Mouse (Mus musculus) hindbrain, postnatal 0 days (tissue): ENCODE measurements around the gene Bpifb2. TPM values are rescaled to one million over a fixed set of nuclear protein-coding genes. Genes with fewer than 3 reads are reported as not detected.

Experiments used
- ATAC-seq: fragments of 200-750 bp; cut with Nextera tagmentation; 2 replicates; pipeline ENCODE4 v1.8.0; 2017; ENCODE audit warnings: mild to moderate bottlenecking, moderate TSS enrichment, moderate library complexity
- DNase-seq: peaks from one replicate; pipeline ENCODE4 v3.0.0-alpha.2; 2015; ENCODE audit warnings: low spot score
- H3K27ac ChIP-seq: fragments of 300-500 bp; sonication (generic); 2 replicates; pipeline ENCODE4 v1.5.1; 2014; ENCODE audit warnings: mild to moderate bottlenecking
- H3K27me3 ChIP-seq: fragments of 300-500 bp; sonication (generic); 2 replicates; pipeline ENCODE4 v1.6.1; 2014; ENCODE audit warnings: low read length, mixed read lengths; ENCODE audit not compliant: insufficient read depth
- H3K36me3 ChIP-seq: fragments of 300-500 bp; sonication (generic); 2 replicates; pipeline ENCODE4 v1.6.1; 2014; ENCODE audit warnings: low read length, mixed read lengths; ENCODE audit not compliant: insufficient read depth
- H3K4me1 ChIP-seq: fragments of 300-500 bp; sonication (generic); 2 replicates; pipeline ENCODE4 v1.6.1; 2014; ENCODE audit warnings: antibody characterized with exemption, low read length, mixed read lengths; ENCODE audit not compliant: insufficient read depth
- H3K4me2 ChIP-seq: fragments of 300-500 bp; sonication (generic); 2 replicates; pipeline ENCODE4 v1.6.1; 2014; ENCODE audit warnings: low read depth, mild to moderate bottlenecking, low read length, moderate library complexity, mixed read lengths
- H3K4me3 ChIP-seq: fragments of 300-500 bp; sonication (generic); 2 replicates; pipeline ENCODE4 v1.5.1; 2014; ENCODE audit warnings: low read length
- H3K9ac ChIP-seq: fragments of 300-500 bp; sonication (generic); replicated peaks from 2 replicates; pipeline ENCODE4 v1.6.1; 2014; ENCODE audit warnings: mild to moderate bottlenecking, low read length, moderate library complexity, mixed read lengths
- H3K9me3 ChIP-seq: fragments of 300-500 bp; sonication (generic); 2 replicates; pipeline ENCODE4 v1.6.1; 2016; ENCODE audit warnings: low read length, mixed read lengths
- CTCF ChIP-seq: IDR thresholded peaks from 2 replicates; pipeline ENCODE4 v1.5.1; 2016; ENCODE audit warnings: antibody characterized with exemption, control low read depth, low read depth
- WGBS: fragments of 180-500 bp; shearing (Covaris S2); extraction: QIAGEN DNeasy Blood & Tissue Kit; methylation state at CpG from one replicate; pipeline ENCODE4 v1.1.7; 2014; 5-methylcytosine and 5-hydroxymethylcytosine counted together
- polyA plus RNA-seq: library from polyadenylated mRNA; unstranded; fragments of >200 nt; fragmentation: Nextera tagmentation; extraction: Ambion mirVana; gene quantifications from 2 replicates; pipeline ENCODE4 v1.2.1, GENCODE M21; 2015
- total RNA-seq: library from RNA; depleted of rRNA; stranded (reverse); fragments of >200 nt; gene quantifications from 2 replicates; pipeline ENCODE4 v1.2.3, GENCODE M21; 2014

Gene Bpifb2
- total and polyA plus RNA-seq, 2 experiments from 2014 or later: 0.26 to 0.29 TPM

DNA sequence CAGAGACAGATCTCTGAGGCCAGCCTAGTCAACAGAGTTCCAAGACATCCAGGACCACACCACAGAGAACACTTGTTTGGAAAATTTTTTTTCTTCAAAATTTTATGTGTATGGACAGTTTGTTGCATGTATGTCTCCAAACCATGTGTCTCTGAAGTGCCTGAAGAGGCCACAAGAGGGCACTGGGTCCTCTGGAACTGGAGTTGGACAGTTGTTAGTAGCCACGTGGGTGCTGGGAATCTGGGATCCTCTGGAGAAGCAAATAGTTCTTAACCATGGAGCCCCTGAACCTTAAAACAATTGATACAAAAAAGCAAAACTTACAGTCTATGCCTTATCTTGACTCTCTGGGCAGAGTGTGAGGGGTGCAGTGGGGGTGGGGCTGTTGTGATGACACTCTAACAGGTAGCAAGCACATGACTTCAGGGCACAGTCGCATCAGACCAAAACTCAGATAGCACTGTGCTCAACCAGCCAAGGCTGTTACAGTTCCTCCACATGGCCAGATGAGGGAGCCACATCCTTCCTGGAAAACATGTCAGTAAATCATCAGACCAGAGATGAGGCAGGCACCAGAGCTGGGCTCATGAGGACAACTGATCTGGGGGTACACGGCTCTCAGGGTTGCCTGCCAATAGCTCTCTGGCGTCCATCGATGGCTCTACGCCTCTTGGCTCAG, 24.4 kb upstream of the Bpifb2 start:
- H3K27ac ChIP-seq: no peak overlapping the region
- ATAC-seq (peak; percentile 18; the same call in 1 of the 2 replicates), DNase-seq (peak; percentile 42)
- H3K27me3 ChIP-seq: no peaks in the 10 kb centered on the region
- H3K36me3 ChIP-seq: no peaks in the 10 kb centered on the region
- H3K9ac ChIP-seq: no peak overlapping the region
- no peaks in the 10 kb centered on the region for H3K4me1 ChIP-seq
- no peaks in the 10 kb centered on the region for H3K9me3 ChIP-seq
- no peak overlapping the region for H3K4me2 ChIP-seq
- TF ChIP-seq CTCF: peak; percentile 58
- 82% methylated on average over 6 of the region's 6 CpGs for WGBS
- no peak overlapping the region for H3K4me3 ChIP-seq

DNA sequence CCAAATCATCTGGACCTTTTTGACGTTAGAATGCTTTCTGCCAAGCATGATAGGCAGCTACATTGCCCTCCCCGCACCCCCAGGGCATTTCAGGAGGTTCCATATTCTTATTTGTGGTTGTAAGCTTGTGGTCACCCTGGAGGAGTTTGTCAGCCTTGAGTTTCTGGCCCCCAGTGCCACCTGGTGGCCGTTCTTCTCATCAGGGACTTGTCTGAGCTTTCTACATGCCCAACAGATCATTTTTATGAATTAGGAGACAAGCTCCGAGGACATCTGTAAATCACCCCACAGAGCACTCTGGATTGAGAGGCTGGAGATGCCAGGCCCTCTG, 23.9 kb upstream of the Bpifb2 start:
- ATAC-seq (peak; percentile 29; the same call in 1 of the 2 replicates), DNase-seq (peak; percentile 57)
- H3K9me3 ChIP-seq: no peaks in the 10 kb centered on the region
- no peaks in the 10 kb centered on the region for H3K27me3 ChIP-seq
- no peak overlapping the region for H3K4me3 ChIP-seq
- TF ChIP-seq CTCF: peak; percentile 51; the same call in 1 of the 2 replicates
- no peaks in the 10 kb centered on the region for H3K4me1 ChIP-seq
- no peak overlapping the region for H3K27ac ChIP-seq
- WGBS: 48% methylated on average over 4 of the region's 4 CpGs
- H3K36me3 ChIP-seq: no peaks in the 10 kb centered on the region
- H3K9ac ChIP-seq: no peak overlapping the region
- no peak overlapping the region for H3K4me2 ChIP-seq

DNA sequence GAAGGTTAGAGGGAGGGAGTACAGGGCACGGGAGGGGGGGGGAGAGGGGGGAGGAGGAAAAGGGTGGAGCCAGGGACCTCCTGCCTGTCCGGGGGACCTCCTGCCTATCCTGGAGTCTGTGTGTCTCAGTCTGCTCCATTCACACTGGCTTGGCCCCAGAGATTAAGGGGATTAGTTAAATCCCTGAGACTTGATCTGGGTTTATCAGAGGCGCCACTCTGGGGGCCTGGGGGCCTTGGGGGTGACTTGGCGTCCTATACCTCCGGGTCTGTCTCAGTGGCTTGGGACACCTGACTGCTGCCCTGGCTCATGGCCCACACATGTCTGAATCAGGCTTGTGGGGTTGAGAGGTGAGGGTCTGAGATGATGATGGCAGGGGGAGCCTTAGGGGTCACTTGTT, 21.3 kb upstream of the Bpifb2 start:
- no peaks in the 10 kb centered on the region for H3K4me1 ChIP-seq
- H3K9ac ChIP-seq: no peak overlapping the region
- TF ChIP-seq CTCF: no peak
- no peak overlapping the region for H3K27ac ChIP-seq
- no peak for ATAC-seq
- H3K27me3 ChIP-seq: no peaks in the 10 kb centered on the region
- DNase-seq: no peak
- no peaks in the 10 kb centered on the region for H3K9me3 ChIP-seq
- no peak overlapping the region for H3K4me2 ChIP-seq
- H3K4me3 ChIP-seq: no peak overlapping the region
- 13% methylated on average over 5 of the region's 5 CpGs for WGBS
- no peaks in the 10 kb centered on the region for H3K36me3 ChIP-seq

DNA sequence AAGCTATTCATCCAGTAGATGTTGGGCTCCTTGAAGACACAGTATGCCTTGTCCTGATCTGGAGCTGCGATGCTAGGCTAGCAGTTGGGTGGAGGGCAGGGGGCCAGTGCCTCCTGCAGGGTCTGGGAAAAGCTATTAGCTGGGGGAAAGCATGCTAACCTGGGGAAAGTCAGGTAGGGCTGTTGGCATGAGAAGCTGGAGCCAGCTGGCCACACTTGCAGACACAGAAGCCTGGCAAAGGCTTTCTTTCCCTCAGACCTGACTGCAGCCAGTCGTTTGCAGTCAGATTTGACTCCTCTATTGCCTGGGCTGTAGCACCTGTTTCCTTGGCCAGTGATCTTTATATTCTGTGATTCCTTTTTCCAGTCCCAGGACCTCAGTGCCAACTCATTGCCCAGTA, 15.3 kb upstream of the Bpifb2 start:
- no peaks in the 10 kb centered on the region for H3K27me3 ChIP-seq
- ATAC-seq (no peak), DNase-seq (no peak)
- no peak overlapping the region for H3K9ac ChIP-seq
- no peak overlapping the region for H3K4me2 ChIP-seq
- H3K4me1 ChIP-seq: no peaks in the 10 kb centered on the region
- no peaks in the 10 kb centered on the region for H3K36me3 ChIP-seq
- H3K27ac ChIP-seq: no peak overlapping the region
- H3K9me3 ChIP-seq: no peaks in the 10 kb centered on the region
- no peak overlapping the region for H3K4me3 ChIP-seq
- TF ChIP-seq CTCF: no peak
- 63% methylated on average over 2 of the region's 2 CpGs for WGBS

DNA sequence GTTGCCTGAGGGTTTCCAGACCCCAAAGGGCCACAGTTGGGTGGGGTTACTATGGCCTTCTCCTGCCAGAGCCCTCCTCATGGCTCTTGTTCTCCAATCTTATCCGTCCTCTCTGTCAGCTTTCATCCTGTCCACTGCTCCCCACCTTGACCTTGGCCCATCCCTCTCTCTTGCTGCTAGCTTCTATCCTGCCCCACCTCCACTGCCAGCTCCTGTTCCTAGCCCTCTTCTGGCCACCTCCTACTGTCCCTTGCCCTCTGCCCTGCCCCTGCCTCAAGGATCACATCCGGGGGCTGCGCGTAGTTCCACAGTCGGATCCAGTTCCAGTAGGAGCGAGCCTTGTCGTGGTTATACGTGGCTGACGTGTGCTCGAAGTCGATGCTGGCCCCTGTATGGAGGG, 14.5 kb upstream of the Bpifb2 start:
- ATAC-seq (no peak), DNase-seq (no peak)

DNA sequence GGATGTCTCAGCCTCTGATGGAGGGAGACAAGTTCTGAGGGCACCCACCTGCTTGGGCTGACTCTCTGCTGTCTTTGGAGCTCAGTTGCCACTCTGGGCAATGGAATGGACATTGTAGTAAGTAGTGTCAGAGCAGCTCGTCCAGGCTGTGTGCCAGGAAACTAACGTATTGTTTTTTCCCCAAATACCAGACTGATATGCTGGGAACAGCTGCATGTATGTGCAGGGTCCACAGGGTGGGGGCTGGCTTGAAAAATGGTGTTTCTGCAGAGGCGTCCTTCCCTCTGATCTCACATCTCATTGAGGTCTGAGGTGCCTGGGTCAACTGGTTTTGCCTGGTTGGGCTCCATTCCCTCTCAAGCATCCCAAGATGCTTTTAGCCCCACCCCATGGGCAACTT, 14.1 kb upstream of the Bpifb2 start:
- no peak for TF ChIP-seq CTCF
- Histone ChIP-seq H3K9me3 (no peaks in the 10 kb centered on the region), H3K27me3 (no peaks in the 10 kb centered on the region), H3K4me2 (no peak overlapping the region), H3K9ac (no peak overlapping the region), H3K4me1 (no peaks in the 10 kb centered on the region), H3K36me3 (no peaks in the 10 kb centered on the region), H3K27ac (no peak overlapping the region), H3K4me3 (no peak overlapping the region)
- no peak for DNase-seq
- 64% methylated on average over 3 of the region's 3 CpGs for WGBS
- no peak for ATAC-seq

More for the DNA sequence above, 14.5 kb upstream of the Bpifb2 start:
- no peak for TF ChIP-seq CTCF
- no peaks in the 10 kb centered on the region for H3K4me1 ChIP-seq
- no peak overlapping the region for H3K4me3 ChIP-seq
- WGBS: 92% methylated on average over 11 of the region's 11 CpGs
- no peak overlapping the region for H3K27ac ChIP-seq
- no peak overlapping the region for H3K4me2 ChIP-seq
- no peaks in the 10 kb centered on the region for H3K36me3 ChIP-seq
- no peaks in the 10 kb centered on the region for H3K9me3 ChIP-seq
- H3K9ac ChIP-seq: no peak overlapping the region
- H3K27me3 ChIP-seq: no peaks in the 10 kb centered on the region

DNA sequence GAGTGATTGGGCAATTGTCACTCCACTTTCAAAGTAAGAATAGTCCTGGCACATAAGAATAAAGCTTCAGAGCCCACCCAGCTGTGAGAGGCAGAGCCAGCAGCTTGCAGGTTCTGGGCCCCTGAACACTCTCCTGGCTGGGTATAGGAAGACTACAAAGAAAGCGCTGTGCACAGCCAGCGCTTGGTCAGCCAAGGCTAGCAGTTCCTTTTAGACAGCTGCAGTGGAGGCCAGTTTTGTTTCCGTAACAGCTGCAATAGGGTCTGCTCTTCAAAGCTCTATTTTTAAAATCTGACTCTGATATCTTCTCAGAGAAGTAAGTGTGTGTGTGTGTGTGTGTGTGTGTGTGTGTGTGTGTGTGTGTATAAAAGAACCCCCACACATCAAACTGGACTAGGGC, 12.9 kb upstream of the Bpifb2 start:
- DNase-seq: no peak
- no peak for TF ChIP-seq CTCF
- Histone ChIP-seq H3K27ac (no peak overlapping the region), H3K36me3 (no peaks in the 10 kb centered on the region), H3K27me3 (no peaks in the 10 kb centered on the region), H3K9me3 (no peaks in the 10 kb centered on the region), H3K9ac (no peak overlapping the region), H3K4me1 (no peaks in the 10 kb centered on the region), H3K4me2 (no peak overlapping the region), H3K4me3 (no peak overlapping the region)
- ATAC-seq: no peak
- WGBS: 61% methylated on average over 3 of the region's 3 CpGs
